Mouse (Mus musculus): Measurements from ENCODE around the gene Nox3. TPM values are rescaled to one million over a fixed set of nuclear protein-coding genes. Genes with fewer than 3 reads are reported as not detected.

Nox3 gene
- total and polyA plus RNA-seq, 2 experiments from 2014 or later, result not detected

GRCm38 (mm10) chr17:3616329-3617216 is 79.5 kb downstream of the Nox3 start:
- Histone ChIP-seq H3K9ac (replicated peaks; ENCODE audit: low read length, poor library complexity, severe bottlenecking) (no peak overlapping the region), H3K4me3 (ENCODE audit: low read depth, low read length) (no peak overlapping the region), H3K27ac (ENCODE audit: low read depth, low read length) (no peak overlapping the region), H3K4me2 (ENCODE audit: low read depth, low read length, poor library complexity, severe bottlenecking) (no peak overlapping the region), H3K27me3 (ENCODE audit: insufficient read depth, low read length) (no peaks in the 10 kb centered on the region), H3K9me3 (ENCODE audit: low read length) (no peaks in the 10 kb centered on the region), H3K36me3 (ENCODE audit: insufficient read depth, low read length) (no peaks in the 10 kb centered on the region), H3K4me1 (ENCODE audit: insufficient read depth, low read length) (peaks cover 4% of the 10 kb centered on the region)
- WGBS, result 61% methylated on average over 7 of the region's 7 CpGs
- TF ChIP-seq CTCF (IDR thresholded peaks at IDR 0.05), result no peak
- no peak for ATAC-seq (ENCODE audit: low FRiP score)
- no peak for DNase-seq (ENCODE audit: low spot score)

GRCm38 (mm10) chr17:3615553-3615952 is 80.5 kb downstream of the Nox3 start:
- H3K27me3 ChIP-seq (ENCODE audit: insufficient read depth, low read length), result no peaks in the 10 kb centered on the region
- H3K4me1 ChIP-seq (ENCODE audit: insufficient read depth, low read length), result peaks cover 4% of the 10 kb centered on the region
- H3K4me3 ChIP-seq (ENCODE audit: low read depth, low read length), result no peak overlapping the region
- TF ChIP-seq CTCF (IDR thresholded peaks at IDR 0.05), result no peak
- no peak overlapping the region for H3K27ac ChIP-seq (ENCODE audit: low read depth, low read length)
- H3K9ac ChIP-seq (replicated peaks; ENCODE audit: low read length, poor library complexity, severe bottlenecking), result no peak overlapping the region
- no peak overlapping the region for H3K4me2 ChIP-seq (ENCODE audit: low read depth, low read length, poor library complexity, severe bottlenecking)
- ATAC-seq (ENCODE audit: low FRiP score) (no peak), DNase-seq (ENCODE audit: low spot score) (no peak)
- H3K36me3 ChIP-seq (ENCODE audit: insufficient read depth, low read length), result no peaks in the 10 kb centered on the region
- H3K9me3 ChIP-seq (ENCODE audit: low read length), result no peaks in the 10 kb centered on the region
- WGBS, result 91% methylated on average over 1 of the region's 1 CpGs

- H3K9me3 ChIP-seq (ENCODE audit: low read length), result no peaks in the 10 kb centered on the region
- H3K27me3 ChIP-seq (ENCODE audit: insufficient read depth, low read length), result no peaks in the 10 kb centered on the region
- H3K4me2 ChIP-seq (ENCODE audit: low read depth, low read length, poor library complexity, severe bottlenecking), result peak overlapping the region; percentile 46
- H3K9ac ChIP-seq (replicated peaks; ENCODE audit: low read length, poor library complexity, severe bottlenecking), result no peak overlapping the region
- DNase-seq (ENCODE audit: low spot score) (no peak), ATAC-seq (ENCODE audit: low FRiP score) (no peak)
- H3K4me1 ChIP-seq (ENCODE audit: insufficient read depth, low read length), result peaks cover 7% of the 10 kb centered on the region
- 76% methylated on average over 5 of the region's 5 CpGs for WGBS
- no peak for TF ChIP-seq CTCF (IDR thresholded peaks at IDR 0.05)
- H3K4me3 ChIP-seq (ENCODE audit: low read depth, low read length), result no peak overlapping the region
- H3K27ac ChIP-seq (ENCODE audit: low read depth, low read length), result peak overlapping the region; percentile 83
- no peaks in the 10 kb centered on the region for H3K36me3 ChIP-seq (ENCODE audit: insufficient read depth, low read length)
Observed at GRCm38 (mm10) chr17:3611781-3612075, 84.3 kb downstream of the Nox3 start.

- H3K36me3 ChIP-seq (ENCODE audit: insufficient read depth, low read length), result no peaks in the 10 kb centered on the region
- H3K9me3 ChIP-seq (ENCODE audit: low read length), result no peaks in the 10 kb centered on the region
- ATAC-seq (ENCODE audit: low FRiP score) (peak; percentile 80; the same call in 1 of the 2 replicates), DNase-seq (ENCODE audit: low spot score) (peak; percentile 80)
- H3K4me1 ChIP-seq (ENCODE audit: insufficient read depth, low read length), result peaks cover 7% of the 10 kb centered on the region
- no peaks in the 10 kb centered on the region for H3K27me3 ChIP-seq (ENCODE audit: insufficient read depth, low read length)
- WGBS, result 10% methylated on average over 21 of the region's 21 CpGs
- peak overlapping the region; percentile 34; the same call in 1 of the 2 replicates for H3K9ac ChIP-seq (replicated peaks; ENCODE audit: low read length, poor library complexity, severe bottlenecking)
- H3K4me2 ChIP-seq (ENCODE audit: low read depth, low read length, poor library complexity, severe bottlenecking), result peak overlapping the region; percentile 46
- peak overlapping the region; percentile 31 for H3K4me3 ChIP-seq (ENCODE audit: low read depth, low read length)
- peak; percentile 56 for TF ChIP-seq CTCF (IDR thresholded peaks at IDR 0.05)
- H3K27ac ChIP-seq (ENCODE audit: low read depth, low read length), result peak overlapping the region; percentile 83
Observed at GRCm38 (mm10) chr17:3610928-3611780, 84.9 kb downstream of the Nox3 start.

GRCm38 (mm10) chr17:3610307-3610754 is 85.7 kb downstream of the Nox3 start:
- 37% methylated on average over 7 of the region's 7 CpGs for WGBS
- Histone ChIP-seq H3K4me3 (ENCODE audit: low read depth, low read length) (0 out of 2 replicates have a peak overlapping the region, but pooled peaks have one; percentile 3), H3K36me3 (ENCODE audit: insufficient read depth, low read length) (no peaks in the 10 kb centered on the region), H3K4me2 (ENCODE audit: low read depth, low read length, poor library complexity, severe bottlenecking) (peak overlapping the region; percentile 46; the same call in 1 of the 2 replicates), H3K4me1 (ENCODE audit: insufficient read depth, low read length) (peaks cover 7% of the 10 kb centered on the region), H3K27ac (ENCODE audit: low read depth, low read length) (peak overlapping the region; percentile 83), H3K9ac (replicated peaks; ENCODE audit: low read length, poor library complexity, severe bottlenecking) (0 out of 2 replicates have a peak overlapping the region, but pooled peaks have one; percentile 1), H3K9me3 (ENCODE audit: low read length) (no peaks in the 10 kb centered on the region), H3K27me3 (ENCODE audit: insufficient read depth, low read length) (no peaks in the 10 kb centered on the region)
- TF ChIP-seq CTCF (IDR thresholded peaks at IDR 0.05), result no peak
- ATAC-seq (ENCODE audit: low FRiP score) (no peak; the same call in 1 of the 2 replicates), DNase-seq (ENCODE audit: low spot score) (peak; percentile 15)

All from midbrain, postnatal 0 days (tissue).